Mouse (Mus musculus): Measurements from ENCODE around the gene Loxl3. TPM values are rescaled to one million over a fixed set of nuclear protein-coding genes. Genes with fewer than 3 reads are reported as not detected.

Loxl3 gene
- polyA plus RNA-seq, 1 experiment = 0.01 TPM

- peaks cover 32% of the 10 kb centered on the region for H3K36me3 ChIP-seq (ENCODE audit: control insufficient read depth)
- peak within 1 kb of the TSS; percentile 79 for H3K4me3 ChIP-seq (replicated peaks)
- TF ChIP-seq TAL1 (IDR thresholded peaks at IDR 0.05; ENCODE audit: low read length) = no peak
- TF ChIP-seq GATA1 (IDR thresholded peaks at IDR 0.05; ENCODE audit: low read length) = no peak
- peaks cover 26% of the 10 kb centered on the region for H3K27me3 ChIP-seq (ENCODE audit: control insufficient read depth)
- H3K9me3 ChIP-seq (ENCODE audit: control insufficient read depth, low read length) = no peaks in the 10 kb centered on the region
- peaks cover 31% of the 10 kb centered on the region for H3K4me1 ChIP-seq (ENCODE audit: control insufficient read depth)
These were observed 67.3 kb downstream of the Loxl3 start, which contains the start of the genes Ccdc142 and Gm42688 for GRCm38 (mm10) chr6:83101316-83101687. Gene Ccdc142, plus strand, starts transcription at chr6:83101601. Gene Gm42688, plus strand, starts transcription at chr6:83101617.

- Histone ChIP-seq H3K4me1 (ENCODE audit: control insufficient read depth) (peaks cover 31% of the 10 kb centered on the region), H3K27me3 (ENCODE audit: control insufficient read depth) (peaks cover 24% of the 10 kb centered on the region), H3K9me3 (ENCODE audit: control insufficient read depth, low read length) (no peaks in the 10 kb centered on the region), H3K4me3 (replicated peaks) (peak overlapping the region; percentile 79), H3K36me3 (ENCODE audit: control insufficient read depth) (peaks cover 36% of the 10 kb centered on the region)
- TF ChIP-seq GATA1 (IDR thresholded peaks at IDR 0.05; ENCODE audit: low read length) = no peak
These were observed 67.9 kb downstream of the Loxl3 start for GRCm38 (mm10) chr6:83101688-83102556.

Other genes starting within 250 kb of the Loxl3 start
- gene Sema4f, start 94.4 kb upstream of the Loxl3 start, polyA plus RNA-seq (2012) = not detected in 2 replicates
- 8.2 and 8.8 TPM in 2 replicates for gene M1ap, start 87.3 kb upstream of the Loxl3 start, polyA plus RNA-seq (2012)
- gene Dok1, start 702 bp upstream of the Loxl3 start, polyA plus RNA-seq (2012) = 27.8 and 28.7 TPM in 2 replicates
- 310 and 339 TPM in 2 replicates for gene Aup1, start 20.3 kb downstream of the Loxl3 start, polyA plus RNA-seq (2012)
- gene Htra2, start 21.1 kb downstream of the Loxl3 start, polyA plus RNA-seq (2012) = 6.2 and 6.6 TPM in 2 replicates
- 0.14 and 0.18 TPM in 2 replicates for gene Dqx1, start 23.7 kb downstream of the Loxl3 start, polyA plus RNA-seq (2012)
- not detected in 2 replicates for gene Tlx2, start 36.1 kb downstream of the Loxl3 start, polyA plus RNA-seq (2012)
- gene Pcgf1, start 43.7 kb downstream of the Loxl3 start, polyA plus RNA-seq (2012) = 1.5 and 2.2 TPM in 2 replicates
- gene Lbx2, start 52.2 kb downstream of the Loxl3 start, polyA plus RNA-seq (2012) = 0.05 TPM in 1 of 2 replicates, not detected in the other
- gene Ccdc142, start 67.4 kb downstream of the Loxl3 start, polyA plus RNA-seq (2012) = 0.18 and 0.43 TPM in 2 replicates
- 0.18 and 0.27 TPM in 2 replicates for gene Gm42688, start 67.4 kb downstream of the Loxl3 start, polyA plus RNA-seq (2012)
- gene Mrpl53, start 74.9 kb downstream of the Loxl3 start, polyA plus RNA-seq (2012) = 12.3 and 12.8 TPM in 2 replicates
- gene Mogs, start 81.3 kb downstream of the Loxl3 start, polyA plus RNA-seq (2012) = 3.9 and 4.2 TPM in 2 replicates
- 16.2 and 18.3 TPM in 2 replicates for gene Wbp1, start 87.4 kb downstream of the Loxl3 start, polyA plus RNA-seq (2012)
- gene Ino80b, start 91.3 kb downstream of the Loxl3 start, polyA plus RNA-seq (2012) = 26.4 TPM in 2 replicates
- gene Rtkn, start 101.3 kb downstream of the Loxl3 start, polyA plus RNA-seq (2012) = 0.26 and 0.39 TPM in 2 replicates
- gene Wdr54, start 122.2 kb downstream of the Loxl3 start, polyA plus RNA-seq (2012) = 0.01 and 0.02 TPM in 2 replicates
- gene 1700003E16Rik, start 122.2 kb downstream of the Loxl3 start, polyA plus RNA-seq (2012) = not detected in 2 replicates
- 27.2 and 36.9 TPM in 2 replicates for gene Dctn1, start 131.7 kb downstream of the Loxl3 start, polyA plus RNA-seq (2012)
- gene Slc4a5, start 185.7 kb downstream of the Loxl3 start, polyA plus RNA-seq (2012) = 1.8 and 2.3 TPM in 2 replicates

Data from erythroblast, embryonic 14.5 days (primary cell).